In genomic region chr17:33812475-33812874, GRCm38 (mm10) we compare ENCODE assay signal across 9 mouse cellular contexts. TPM values are rescaled to one million over a fixed set of nuclear protein-coding genes. Genes with fewer than 3 reads are reported as not detected.
DNase-seq lines count a peak whose midpoint lies in the region; TF ChIP-seq lines count a peak whose summit lies in the region.
"Had no signal": no experiment of that assay in that cellular context is flagged by ENCODE, and none has a peak within 500 bp of the region (broad histone marks: within the 10 kb centered on the region; RNA-seq: fewer than 3 reads in every experiment).

No protein-coding gene starts in this region.

- TF ChIP-seq CTCF in gastrocnemius, adult 2 months (IDR thresholded peaks at IDR 0.05) = no peak
- TF ChIP-seq CTCF in cortical plate, adult 2 months (IDR thresholded peaks at IDR 0.05; ENCODE audit: extremely low read depth, insufficient read depth, low read length) = no peak

- intact Hi-C loops in gastrocnemius, adult 2 months (cut with DNase I) = no loop called here

- H3K27ac ChIP-seq in gastrocnemius, adult 2 months = peak overlapping the region; percentile 93
- peak overlapping the region; percentile 80; the same call in 1 of the 2 replicates for H3K27ac ChIP-seq in cortical plate, adult 2 months (ENCODE audit: insufficient read depth, low read length)

- H3K4me1 ChIP-seq in cortical plate, adult 2 months (ENCODE audit: control insufficient read depth, insufficient read depth, low read length) = peaks cover 2% of the 10 kb centered on the region

- TF ChIP-seq POLR2A in cortical plate, adult 2 months (IDR thresholded peaks at IDR 0.05; ENCODE audit: extremely low read depth, insufficient read depth, low read length) = no peak

- peak overlapping the region; percentile 85 for H3K4me3 ChIP-seq in gastrocnemius, adult 2 months
- H3K4me3 ChIP-seq in cortical plate, adult 2 months (ENCODE audit: insufficient read depth, low read length) = no peak overlapping the region

- DNase-seq in gastrocnemius, adult 2 months = no peak
- no peak for DNase-seq in gastrocnemius, postnatal 4 days (ENCODE audit: low spot score in 2 of 2)
- peak; percentile 58 for DNase-seq in 3134 (ENCODE audit: extremely low read depth, insufficient read length, low spot score)
- DNase-seq in kidney, postnatal 36 days = peak; percentile 38 to 70
- no peak for DNase-seq in right cerebral cortex, postnatal 14 days
- no peak for DNase-seq in spleen, adult 12 weeks (ENCODE audit: low spot score)
- DNase-seq in retina, postnatal 1 day = no peak
- DNase-seq: forebrain, postnatal 0 days had no signal

RNA-seq across cellular contexts. Expression of gene Kank3, which starts 2.2 kb away (rescaled TPM):
- total RNA-seq in gastrocnemius, adult 2 months (2021) = 10 to 100 TPM; 15.7 to 24.5 TPM
- 10 to 100 TPM; 31.6 to 33.4 TPM for total RNA-seq in gastrocnemius, postnatal 4 days (2021)
- polyA plus RNA-seq in cortical plate, adult 2 months (2012; rRNA removed) = 59.0 and 69.7 TPM in 2 replicates

RNA-seq across cellular contexts. Expression of gene Rps28, which starts 11.9 kb away (rescaled TPM):
- total RNA-seq in gastrocnemius, adult 2 months (2021) = 100 to 1,000 TPM; 541 to 640 TPM
- total RNA-seq in gastrocnemius, postnatal 4 days (2021) = 1,000 to 10,000 TPM; 1,603 to 1,661 TPM
- 587 and 641 TPM in 2 replicates for polyA plus RNA-seq in cortical plate, adult 2 months (2012; rRNA removed)

RNA-seq across cellular contexts. Expression of gene Ndufa7, which starts 11.9 kb away (rescaled TPM):
- total RNA-seq in gastrocnemius, adult 2 months (2021) = 100 to 1,000 TPM; 351 to 407 TPM
- 100 to 1,000 TPM; 292 to 312 TPM for total RNA-seq in gastrocnemius, postnatal 4 days (2021)
- polyA plus RNA-seq in cortical plate, adult 2 months (2012; rRNA removed) = 304 and 328 TPM in 2 replicates

RNA-seq across cellular contexts. Expression of gene Cd320, which starts 30.4 kb away (rescaled TPM):
- total RNA-seq in gastrocnemius, adult 2 months (2021) = 10 to 100 TPM; 13.8 to 16.1 TPM
- 10 to 100 TPM; 14.1 to 16.5 TPM for total RNA-seq in gastrocnemius, postnatal 4 days (2021)
- polyA plus RNA-seq in cortical plate, adult 2 months (2012; rRNA removed) = 30.0 and 33.0 TPM in 2 replicates

RNA-seq across cellular contexts. Expression of gene Angptl4, which starts 30.8 kb away (rescaled TPM):
- total RNA-seq in gastrocnemius, adult 2 months (2021) = 1 to 10 TPM; 1.4 to 5.9 TPM
- 10 to 100 TPM; 22.5 to 43.8 TPM for total RNA-seq in gastrocnemius, postnatal 4 days (2021)
- polyA plus RNA-seq in cortical plate, adult 2 months (2012; rRNA removed) = 2.4 and 2.9 TPM in 2 replicates

Comparison
In these comparisons a context has a peak if more than half of its experiments do, and no peak if none do; other contexts are left out.
1. DNase-seq: peak in 3134 (single experiment) and kidney, postnatal 36 days (2 of 2); none in gastrocnemius, adult 2 months (single experiment), gastrocnemius, postnatal 4 days (0 of 2), right cerebral cortex, postnatal 14 days (single experiment), spleen, adult 12 weeks (single experiment) and retina, postnatal 1 day (single experiment).